Mouse (Mus musculus): ENCODE results near the gene Gucd1. TPM values are rescaled to one million over a fixed set of nuclear protein-coding genes. Genes with fewer than 3 reads are reported as not detected.
"Not testable (repeated sequence)": the region's sequence is repeated elsewhere in the genome, so short reads cannot be mapped to it uniquely, and the experiment has no call there.

The Gucd1 gene
- total RNA-seq, 2 experiments from 2014 or later, result 21.5 to 23.8 TPM

DNA sequence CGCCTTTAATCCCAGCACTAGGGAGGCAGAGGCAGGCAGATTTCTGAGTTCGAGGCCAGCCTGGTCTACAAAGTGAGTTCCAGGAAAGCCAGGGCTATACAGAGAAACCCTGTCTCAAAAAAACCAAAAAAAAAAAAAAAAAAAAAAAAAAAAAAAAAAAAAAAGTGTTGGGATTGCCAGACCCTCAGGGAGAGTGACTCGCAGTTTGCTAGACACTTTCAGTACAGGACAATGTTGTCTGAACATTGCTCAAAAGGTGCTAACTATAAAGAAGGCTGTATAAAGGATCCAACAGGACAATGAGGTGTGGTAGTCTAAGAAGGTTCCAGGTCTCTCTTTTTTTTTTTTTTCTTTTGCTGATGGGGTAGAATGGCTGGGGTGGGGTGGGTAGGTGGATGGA lies 11.8 kb downstream of the Gucd1 start:
- DNase-seq; intact Hi-C loops (cut with DNase I): not testable (repeated sequence)

DNA sequence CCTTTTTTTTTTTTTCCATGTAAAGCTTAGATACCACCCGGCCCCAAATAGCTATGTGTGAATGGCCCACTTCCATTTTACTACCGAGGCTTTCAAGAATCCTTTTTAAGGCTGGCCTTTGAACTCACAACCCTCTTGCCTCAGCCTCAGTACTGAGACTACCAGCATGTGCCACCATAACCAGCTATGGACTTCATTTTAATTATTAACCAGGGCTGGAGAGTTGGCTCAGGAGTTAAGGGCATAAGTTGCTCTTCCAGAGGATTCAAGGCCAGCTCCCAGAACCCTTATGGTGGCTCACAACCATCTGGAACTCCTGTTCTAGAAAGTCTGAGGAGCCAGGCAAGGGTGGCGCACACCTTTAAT lies 12.7 kb downstream of the Gucd1 start:
- intact Hi-C loops (cut with DNase I), result no loop called here
- DNase-seq, result no peak

DNA sequence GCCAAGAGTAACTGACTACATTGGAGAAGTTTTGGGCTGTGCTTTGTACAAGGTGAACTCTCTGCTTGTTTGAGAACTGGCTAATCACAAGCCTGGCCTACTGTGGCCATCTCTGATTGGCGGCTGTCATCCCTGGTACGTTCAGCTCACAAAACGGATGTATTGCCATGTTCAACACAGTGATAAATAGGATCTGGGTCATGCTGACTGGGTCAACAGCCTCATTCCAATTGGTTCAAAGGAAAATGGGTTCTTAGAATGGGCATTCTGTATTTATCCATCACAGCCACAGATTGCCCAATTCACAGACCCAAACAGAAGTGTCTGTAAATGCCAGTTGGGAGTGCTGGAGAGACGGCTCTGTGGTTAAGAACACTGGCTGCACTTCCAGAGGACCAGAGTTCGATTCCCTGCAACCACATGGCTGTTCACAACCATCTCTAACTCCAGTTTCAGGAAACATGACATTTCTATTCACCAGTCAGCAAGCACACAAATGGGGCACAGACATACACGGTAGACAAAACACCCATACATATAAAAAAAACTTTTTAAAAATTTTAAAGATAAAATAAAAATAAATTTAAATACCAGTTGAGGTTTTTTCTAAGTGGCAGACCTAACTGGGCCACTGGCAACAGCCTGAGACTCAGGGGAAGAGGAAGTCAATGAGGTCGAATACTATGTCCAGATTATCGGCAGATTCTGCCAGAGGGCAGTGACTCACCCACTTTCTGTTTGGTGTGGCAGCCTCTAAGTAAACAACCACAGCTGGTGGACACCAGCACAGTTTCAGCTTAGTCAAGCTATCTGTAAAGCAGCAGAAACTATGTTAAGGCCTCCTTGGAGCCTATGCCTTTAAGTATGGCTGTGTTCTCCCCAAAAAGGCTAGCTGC lies 13.3 kb downstream of the Gucd1 start:
- intact Hi-C loops (cut with DNase I), result no loop called here
- DNase-seq, result no peak

DNA sequence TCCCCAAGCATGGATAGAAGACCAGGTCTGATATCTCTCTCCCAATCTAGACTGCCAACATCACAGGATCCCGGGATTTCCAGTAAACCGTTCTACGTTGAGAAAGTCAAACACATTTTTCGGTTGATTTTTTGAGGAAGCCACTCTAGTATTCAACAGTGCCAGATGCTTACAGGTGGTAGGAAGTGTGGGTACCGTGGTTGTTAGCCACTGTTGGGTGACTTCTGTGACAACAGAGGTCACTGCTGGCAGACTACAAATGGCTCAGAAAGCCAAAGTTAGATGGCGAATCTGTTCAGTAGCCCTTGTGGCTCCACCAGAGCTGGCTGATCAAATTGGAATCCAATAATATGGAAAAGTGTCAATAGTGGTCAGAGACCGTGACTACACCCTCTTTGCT lies 14.1 kb downstream of the Gucd1 start:
- intact Hi-C loops (cut with DNase I), result no loop called here
- DNase-seq, result no peak

DNA sequence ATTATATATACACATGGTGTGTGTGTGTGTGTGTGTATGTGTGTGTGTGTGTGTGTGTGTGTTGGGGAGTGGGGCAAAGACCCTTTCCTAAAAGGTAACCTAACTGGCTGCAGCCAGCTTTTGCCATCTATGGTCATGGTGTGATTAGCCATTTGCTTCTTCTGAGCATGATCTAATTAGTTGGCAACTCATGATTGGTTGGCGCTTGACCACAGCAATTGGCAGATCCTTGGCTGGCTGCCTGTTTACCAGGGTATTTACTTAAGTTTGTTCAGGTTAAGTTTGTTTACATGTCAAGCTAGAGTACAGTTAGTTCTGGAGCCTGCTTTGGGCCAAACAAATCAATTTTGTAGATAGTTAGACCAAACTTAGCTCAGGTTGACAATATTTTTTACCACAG lies 16.1 kb downstream of the Gucd1 start:
- no peak for DNase-seq
- intact Hi-C loops (cut with DNase I), result no loop called here

DNA sequence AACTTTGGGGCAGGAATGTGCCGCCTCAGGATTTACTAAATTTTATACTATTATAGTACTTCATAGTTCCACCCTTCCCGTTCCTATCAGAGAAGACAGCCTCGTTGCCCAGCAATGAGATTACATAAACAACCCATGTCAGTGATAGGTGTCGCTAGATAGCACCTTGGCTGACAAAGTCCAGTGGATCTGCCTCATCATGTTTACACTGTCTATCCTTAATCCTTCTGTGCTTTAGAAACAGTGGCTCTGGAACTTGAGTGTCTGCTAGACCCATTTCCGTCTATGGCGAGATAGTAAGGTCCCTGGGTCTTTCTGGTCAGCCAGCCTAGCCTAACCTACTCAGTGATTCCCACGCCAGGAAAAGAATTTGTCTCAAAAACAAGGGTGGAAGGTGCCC lies 17.4 kb downstream of the Gucd1 start:
- DNase-seq, result no peak
- intact Hi-C loops (cut with DNase I), result no loop called here

DNA sequence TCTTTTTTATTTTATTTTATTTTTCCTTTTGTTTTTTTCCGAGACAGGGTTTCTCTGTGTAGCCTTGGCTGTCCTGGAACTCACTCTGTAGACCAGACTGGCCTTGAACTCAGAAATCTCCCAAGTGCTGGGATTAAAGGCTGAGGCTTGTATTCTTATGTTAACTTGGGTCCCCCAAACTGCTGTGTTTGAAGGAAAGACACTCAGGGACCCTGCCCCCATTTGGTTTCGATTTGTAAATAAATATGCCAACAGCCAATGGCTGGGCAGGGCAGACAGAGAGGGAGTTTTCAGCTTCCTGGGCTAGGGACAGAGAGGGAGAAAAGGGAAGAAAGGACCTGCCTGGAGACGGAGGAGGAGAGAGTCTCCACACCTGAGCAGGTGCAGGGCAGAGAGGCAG lies 18.0 kb downstream of the Gucd1 start:
- no peak for DNase-seq
- intact Hi-C loops (cut with DNase I), result no loop called here

DNA sequence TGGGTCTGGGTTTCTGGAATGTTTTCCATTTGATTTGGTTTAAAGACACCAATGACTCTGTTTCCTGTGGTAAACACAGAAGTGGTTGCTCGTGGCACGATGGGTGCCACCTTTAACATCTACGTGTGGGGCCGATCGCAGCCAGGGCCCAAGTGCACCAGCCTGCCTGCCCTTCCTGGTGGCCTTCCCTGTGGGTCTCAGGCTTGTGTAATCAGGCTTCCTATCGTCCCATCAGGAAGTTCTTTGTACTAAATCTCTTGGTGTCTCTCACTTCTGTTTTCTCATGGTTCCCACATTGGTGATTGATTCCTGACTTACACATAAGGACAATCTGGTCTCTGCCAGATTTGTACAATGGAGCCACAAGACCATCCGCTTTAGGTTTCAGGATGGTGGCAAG lies 18.6 kb downstream of the Gucd1 start:
- intact Hi-C loops (cut with DNase I); DNase-seq: not testable (repeated sequence)

DNA sequence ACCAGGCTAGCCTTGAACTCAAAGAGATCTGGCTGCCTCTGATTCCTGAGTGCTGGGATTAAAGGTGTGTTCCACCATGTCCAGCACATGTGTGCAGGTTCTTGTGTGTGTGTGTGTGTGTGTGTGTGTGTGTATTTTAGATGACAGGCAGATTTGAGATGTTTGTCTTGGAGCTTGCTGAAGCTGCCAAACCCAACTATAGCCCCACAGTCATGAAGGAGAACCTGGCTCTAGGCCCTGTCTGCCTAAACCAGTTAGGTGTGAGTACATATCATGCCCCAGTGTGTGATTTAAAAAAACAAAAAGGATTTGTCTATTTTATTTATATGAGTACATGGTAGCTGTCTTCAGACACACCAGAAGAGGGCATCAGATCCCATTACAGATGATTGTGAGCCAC lies 21.9 kb downstream of the Gucd1 start:
- intact Hi-C loops (cut with DNase I), result no loop called here
- no peak for DNase-seq

DNA sequence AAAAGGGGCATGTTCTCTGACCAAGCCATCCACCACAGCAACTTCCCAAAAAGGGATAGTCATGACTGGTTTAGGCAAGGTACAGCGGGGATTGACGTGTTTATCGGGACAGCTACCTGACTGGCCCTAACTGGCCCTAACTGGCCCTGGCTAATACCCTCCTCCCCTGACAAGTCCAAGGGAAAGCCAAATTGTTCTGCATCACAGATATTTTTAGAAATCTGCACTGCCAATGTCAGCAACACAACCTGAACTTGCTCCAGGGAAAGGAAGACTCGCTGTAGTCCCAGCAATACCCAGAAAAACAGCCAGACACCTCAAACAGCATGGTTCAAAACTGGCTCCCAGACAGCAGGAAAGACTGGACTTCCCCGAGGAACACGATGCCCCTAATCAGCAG lies 22.5 kb downstream of the Gucd1 start:
- DNase-seq, result no peak
- intact Hi-C loops (cut with DNase I), result no loop called here

DNA sequence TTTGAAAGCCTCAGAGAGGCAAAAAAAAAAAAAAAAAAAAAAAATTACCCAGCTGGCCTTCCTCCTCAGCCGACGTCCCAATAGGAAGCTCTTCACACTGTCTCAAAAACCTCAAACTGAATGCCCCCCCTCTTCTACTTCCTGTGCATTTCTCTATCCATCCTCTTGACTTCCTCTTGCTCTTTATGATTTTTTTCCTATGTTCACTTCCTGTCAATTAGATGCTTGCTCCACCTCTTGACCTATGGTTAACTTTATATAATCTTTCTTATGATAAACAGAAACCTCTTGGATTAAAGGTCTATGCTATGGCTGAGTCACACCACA lies 25.9 kb downstream of the Gucd1 start:
- no peak for DNase-seq
- intact Hi-C loops (cut with DNase I), result no loop called here

DNA sequence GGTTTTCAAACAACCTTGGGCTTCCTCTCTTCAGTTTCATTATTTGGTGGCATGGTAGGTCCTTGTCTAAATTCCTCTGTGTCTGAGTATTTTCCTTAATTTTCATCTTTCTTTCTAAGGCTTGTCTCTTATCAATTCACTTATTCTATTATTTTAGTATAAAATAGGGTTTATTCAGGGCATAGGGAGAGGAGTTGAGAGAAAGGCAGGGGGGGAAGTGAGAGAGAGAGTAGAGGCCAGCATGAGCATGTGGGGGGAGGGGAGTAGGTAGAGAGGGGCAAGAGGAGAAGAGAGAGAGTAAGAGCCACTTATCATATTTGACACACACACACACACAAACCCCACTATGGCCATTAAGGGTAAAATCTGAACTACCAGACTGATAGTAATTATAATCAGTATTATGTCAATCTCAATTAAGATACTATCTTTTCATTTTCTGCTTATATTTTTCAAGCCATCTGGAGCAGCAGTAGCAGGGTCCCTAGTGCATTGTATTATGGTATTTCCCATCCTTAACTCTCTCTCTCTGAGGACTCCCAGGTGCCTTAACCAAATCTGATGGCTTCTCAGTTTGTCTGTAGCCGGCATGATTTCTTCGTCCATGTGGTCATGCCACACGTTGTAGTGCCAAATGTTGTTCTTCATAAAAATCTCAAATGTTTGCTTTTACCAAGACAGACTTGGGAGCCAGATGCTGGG lies 26.4 kb downstream of the Gucd1 start:
- intact Hi-C loops (cut with DNase I), result no loop called here
- no peak for DNase-seq

DNA sequence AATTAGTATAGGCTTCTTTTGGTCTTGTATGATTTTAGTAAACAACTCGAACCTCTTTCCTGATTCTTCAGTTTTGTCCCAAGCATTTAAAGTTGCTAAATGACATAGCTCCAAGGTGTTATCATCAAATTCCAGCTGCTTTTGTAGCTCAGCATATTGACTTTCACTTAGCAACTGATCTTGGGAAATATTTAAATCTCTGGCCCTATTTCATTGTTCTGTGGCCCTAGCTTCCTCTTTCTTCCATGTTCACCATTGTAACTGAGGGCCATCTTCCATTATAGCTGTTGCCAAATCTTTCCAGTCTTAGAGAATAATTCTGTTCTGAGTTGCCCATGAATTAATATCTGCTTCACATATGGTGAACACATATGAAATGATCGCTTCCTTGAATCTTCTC lies 27.0 kb downstream of the Gucd1 start:
- intact Hi-C loops (cut with DNase I), result no loop called here
- no peak for DNase-seq

DNA sequence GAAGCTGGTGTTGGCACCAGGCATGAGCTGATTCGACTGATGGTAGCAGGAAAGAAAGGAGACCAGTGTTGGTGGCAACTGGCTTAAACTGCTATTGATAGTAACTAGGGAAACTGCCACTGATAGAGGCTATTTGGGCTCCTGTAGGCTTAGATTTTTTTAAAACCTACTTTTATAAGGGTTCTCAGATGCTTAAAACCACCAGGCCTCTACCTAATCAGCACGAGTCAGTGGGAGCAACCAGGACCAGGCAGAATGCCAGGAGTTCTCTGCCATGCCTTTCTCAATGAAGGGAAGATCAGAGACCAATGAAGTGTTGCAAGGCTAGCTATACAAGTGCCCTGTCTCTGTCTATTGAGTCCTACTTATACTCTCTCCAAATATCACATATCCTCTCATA lies 28.2 kb downstream of the Gucd1 start:
- DNase-seq, result no peak
- intact Hi-C loops (cut with DNase I), result loop anchor here (5.0 to 10.0 kb wide), 3 partner anchors 47 to 305 kb away; no protein-coding TSS in a partner anchor

DNA sequence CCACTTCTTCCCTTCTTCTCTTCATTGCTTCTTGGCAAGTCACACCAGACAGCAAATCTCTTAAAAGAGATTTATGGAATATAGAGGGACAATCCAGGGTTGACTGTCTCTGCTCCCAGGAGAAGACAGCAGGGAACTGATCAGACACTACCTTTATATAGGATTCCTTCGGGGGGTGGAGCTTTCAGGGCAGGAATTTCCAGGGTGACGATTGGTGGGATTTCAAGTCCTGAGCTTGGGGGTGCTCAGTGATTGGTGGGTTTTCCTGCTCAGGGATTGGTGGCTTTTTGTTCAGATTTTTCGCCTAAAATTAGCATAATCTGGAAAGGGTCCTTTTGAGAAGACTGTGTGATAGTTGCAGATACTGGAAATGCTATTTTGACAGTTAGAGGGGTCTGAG lies 30.6 kb downstream of the Gucd1 start:
- no peak for DNase-seq
- intact Hi-C loops (cut with DNase I), result loop anchor here (5.0 to 10.0 kb wide), 3 partner anchors 45 to 302 kb away; no protein-coding TSS in a partner anchor

DNA sequence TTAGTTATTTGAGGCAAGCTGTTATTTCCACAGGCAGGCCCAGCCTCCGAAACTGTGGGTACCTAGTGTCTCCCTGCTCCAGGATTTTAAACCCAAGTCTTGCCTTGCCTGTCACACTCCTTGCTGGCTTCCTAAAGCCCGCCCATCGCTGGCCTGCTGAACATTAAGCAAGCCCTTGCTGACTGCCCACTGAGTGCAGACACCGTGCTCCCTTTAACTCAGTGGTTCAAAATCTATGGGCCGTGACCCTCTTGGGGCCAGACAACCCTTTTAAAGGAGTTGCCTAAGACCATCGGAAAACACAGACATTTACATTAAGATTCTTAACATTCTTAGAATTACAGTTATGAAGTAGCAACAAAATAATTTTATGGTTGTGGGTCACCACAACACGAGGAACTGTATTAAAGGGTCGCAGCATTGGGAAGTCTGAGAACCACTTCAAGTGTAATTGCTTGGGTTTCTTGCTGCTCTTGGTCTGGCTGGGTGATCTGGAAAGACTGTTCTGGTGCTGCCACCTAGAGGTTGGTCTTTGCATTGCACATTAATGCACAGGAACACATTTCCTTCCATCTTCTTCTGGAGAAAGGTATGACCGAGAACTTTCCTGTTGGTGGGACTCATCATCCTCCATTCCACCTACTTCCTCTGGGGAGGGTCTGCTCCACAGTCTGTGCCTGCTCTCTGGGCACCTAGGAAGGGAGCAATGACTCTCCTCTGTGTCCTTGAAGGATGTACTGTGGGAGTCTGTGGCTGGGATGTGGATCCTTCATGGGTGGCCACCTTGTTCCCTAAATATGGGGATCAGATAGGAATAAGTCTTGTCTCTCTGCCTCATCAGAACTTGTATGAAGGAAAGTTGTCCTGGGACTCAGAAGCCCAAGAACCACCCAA lies 31.4 kb downstream of the Gucd1 start:
- DNase-seq, result peak; percentile 83
- intact Hi-C loops (cut with DNase I), result loop anchor here (5.0 to 10.0 kb wide), 3 partner anchors 44 to 302 kb away; no protein-coding TSS in a partner anchor

DNA sequence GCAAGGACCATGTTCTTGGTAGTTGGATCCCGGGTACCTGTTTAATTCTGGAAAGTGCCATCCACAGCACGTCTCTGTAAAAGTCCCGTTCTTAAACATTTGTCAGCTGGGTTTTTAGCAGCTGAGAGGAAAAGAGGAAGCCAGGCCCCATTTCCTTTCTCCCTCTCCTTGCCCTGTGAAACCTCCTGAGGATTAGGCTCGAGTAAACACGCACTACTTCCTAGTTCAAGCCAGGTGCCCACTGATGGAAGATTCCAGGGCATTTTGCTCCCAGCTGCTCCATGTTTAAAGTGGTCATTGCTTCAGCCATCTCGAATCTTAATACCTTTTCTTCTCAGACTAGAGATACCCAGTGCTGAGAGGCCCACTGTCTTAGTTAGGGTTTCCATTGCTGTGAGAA lies 33.0 kb downstream of the Gucd1 start:
- no peak for DNase-seq
- intact Hi-C loops (cut with DNase I), result loop anchor here (5.0 to 10.0 kb wide), 3 partner anchors 42 to 300 kb away; no protein-coding TSS in a partner anchor

DNA sequence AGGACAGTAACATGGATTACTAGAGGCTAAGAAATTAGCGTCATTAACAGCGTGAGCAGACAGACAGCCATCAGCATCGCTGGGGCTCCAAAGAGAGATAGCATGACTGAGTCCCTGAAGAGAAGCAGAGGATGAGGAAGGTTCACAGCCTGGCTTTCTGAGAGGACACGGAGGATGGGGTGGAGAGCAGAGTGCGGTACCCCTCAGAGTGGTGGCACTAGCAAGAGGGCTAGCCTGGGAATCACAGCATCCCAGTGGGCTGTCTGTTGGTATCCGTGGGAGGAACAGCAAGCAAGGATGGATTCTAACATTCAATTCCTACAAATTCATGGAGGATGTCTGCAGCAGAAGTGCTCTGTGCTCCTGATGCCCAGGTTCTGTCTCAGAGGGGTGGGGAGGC lies 33.7 kb downstream of the Gucd1 start:
- intact Hi-C loops (cut with DNase I), result loop anchor here (10.0 kb wide), 1 partner anchor 299 kb away; no protein-coding TSS in a partner anchor

DNA sequence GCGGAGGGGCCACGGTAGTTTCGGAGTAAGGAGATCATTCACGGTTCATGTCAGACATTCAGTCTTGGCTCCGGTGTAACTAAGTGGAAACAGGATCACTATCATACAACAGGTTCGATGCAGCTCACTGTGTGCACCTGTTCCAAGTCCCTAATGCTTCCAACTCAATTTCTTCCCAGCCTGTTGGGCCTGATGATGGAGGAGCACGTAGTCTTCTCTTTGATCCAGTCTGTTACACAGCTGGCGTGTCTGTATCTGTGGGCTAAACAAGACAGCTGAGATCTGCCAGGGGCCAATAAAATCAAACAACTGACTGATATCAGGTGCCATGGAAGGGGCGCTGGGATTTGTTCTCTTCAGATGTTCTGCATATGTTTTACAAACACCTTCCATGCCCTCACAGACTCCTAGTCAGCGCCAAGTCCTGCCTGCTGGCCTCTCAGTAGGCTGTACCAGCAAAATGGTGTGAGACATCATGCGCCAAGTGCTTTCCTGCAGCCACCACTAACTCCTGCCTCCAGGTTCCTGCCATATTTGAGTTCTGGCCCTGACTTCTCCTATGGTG lies 34.8 kb downstream of the Gucd1 start:
- no peak for DNase-seq
- intact Hi-C loops (cut with DNase I), result loop anchor here (10.0 kb wide), 1 partner anchor 298 kb away; no protein-coding TSS in a partner anchor

More for the DNA sequence above, 33.7 kb downstream of the Gucd1 start:
- no peak for DNase-seq

DNA sequence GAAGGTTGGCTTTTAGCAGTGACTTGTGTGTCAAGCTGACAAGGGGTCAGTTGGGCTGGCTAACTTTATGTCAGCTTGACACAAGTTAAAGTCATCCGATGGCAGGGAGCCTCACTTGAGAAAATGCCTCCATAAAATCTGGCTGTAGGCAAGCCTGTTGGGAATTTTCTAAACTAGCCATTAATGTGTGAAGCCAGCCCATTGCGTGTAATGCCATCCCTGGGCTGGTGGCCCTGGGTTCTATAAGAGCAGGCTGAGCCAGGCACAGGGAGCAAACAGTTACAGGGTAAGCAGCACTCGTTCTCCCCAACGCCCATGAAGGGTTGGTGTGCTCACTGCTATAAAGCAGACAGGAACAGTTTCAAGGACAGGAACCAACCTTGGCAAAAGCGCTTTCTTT lies 35.5 kb downstream of the Gucd1 start:
- intact Hi-C loops (cut with DNase I), result loop anchor here (10.0 kb wide), 1 partner anchor 297 kb away; no protein-coding TSS in a partner anchor

More for the DNA sequence above, 35.5 kb downstream of the Gucd1 start:
- no peak for DNase-seq

All from left cerebral cortex, postnatal 4 days (tissue).